Mouse (Mus musculus): ENCODE measurements at regions not wholly inside any gene's neighbourhood (a gene's known extent, or its start where the extent isn't known, plus 50 kb on each side); places are given as distances from the start of the nearest gene placed in this dataset.

DNA sequence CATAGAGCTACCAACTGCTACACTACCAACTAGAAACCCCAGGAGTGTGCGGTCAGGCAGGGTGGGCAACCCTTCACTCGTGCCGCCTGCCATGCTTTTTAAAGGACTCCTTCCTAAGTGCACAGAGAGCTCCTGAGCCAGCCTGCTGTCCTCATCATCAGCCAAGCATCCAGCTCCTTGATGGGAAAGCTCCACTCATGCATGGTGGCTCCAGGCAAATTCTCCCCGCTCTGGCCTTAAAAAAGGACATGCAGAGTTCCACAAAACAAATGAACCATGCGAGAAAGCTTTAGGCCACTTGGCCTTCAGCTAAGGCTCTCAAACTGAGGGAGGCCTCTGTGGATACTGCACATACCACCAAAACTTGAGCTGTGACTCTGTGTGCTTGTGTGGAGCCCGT is 74.2 kb upstream of the Noct start:
- no peak for DNase-seq

- no peak for DNase-seq
Measured at GRCm38 (mm10) chr3:51151104-51151503, 73.1 kb upstream of the Noct start.

- peak; percentile 42 for DNase-seq
Measured at GRCm38 (mm10) chr3:51155621-51156020, 68.6 kb upstream of the Noct start.

GRCm38 (mm10) chr3:51156386-51157290 is 67.6 kb upstream of the Noct start:
- peak; percentile 45 for DNase-seq

DNA sequence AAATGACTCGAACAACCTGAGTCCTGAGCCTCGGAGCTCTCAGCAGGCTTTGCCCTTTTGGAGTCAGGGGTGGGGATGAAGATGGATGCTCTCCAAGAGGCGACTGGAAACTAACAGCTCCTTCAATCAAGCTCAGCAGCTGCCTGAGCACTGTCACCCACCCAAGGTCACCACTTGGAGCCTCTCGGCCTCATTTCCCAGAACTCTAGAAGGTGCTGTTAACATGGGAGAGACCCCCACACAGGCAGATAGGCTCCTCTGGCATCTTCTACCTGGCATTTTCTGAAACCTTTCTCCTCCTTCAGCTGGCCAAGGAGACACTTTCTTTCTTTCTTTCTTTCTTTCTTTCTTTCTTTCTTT is 67.0 kb upstream of the Noct start:
- DNase-seq: no peak

DNA sequence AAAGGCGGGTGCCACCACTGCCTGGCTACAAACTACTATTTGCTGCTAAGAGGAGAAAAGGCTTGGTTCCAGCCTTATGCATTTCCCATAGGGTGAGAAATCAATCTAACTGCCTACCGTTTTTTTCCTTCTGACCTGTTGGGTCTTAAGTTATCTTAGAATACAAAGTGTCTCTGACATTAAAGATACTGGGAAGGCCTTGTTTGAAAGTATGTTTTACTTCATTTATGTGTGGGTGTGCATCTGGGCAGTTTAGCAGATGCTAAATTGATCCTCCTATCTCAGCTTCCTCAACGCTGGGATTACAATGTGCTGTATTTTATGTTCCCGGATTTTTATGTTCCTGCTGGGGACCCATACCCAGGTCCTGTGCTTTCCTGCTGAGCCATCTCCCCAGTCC is 65.8 kb upstream of the Noct start:
- no peak for DNase-seq

- no peak for DNase-seq
Measured at GRCm38 (mm10) chr3:51159322-51159721, 64.9 kb upstream of the Noct start.

DNA sequence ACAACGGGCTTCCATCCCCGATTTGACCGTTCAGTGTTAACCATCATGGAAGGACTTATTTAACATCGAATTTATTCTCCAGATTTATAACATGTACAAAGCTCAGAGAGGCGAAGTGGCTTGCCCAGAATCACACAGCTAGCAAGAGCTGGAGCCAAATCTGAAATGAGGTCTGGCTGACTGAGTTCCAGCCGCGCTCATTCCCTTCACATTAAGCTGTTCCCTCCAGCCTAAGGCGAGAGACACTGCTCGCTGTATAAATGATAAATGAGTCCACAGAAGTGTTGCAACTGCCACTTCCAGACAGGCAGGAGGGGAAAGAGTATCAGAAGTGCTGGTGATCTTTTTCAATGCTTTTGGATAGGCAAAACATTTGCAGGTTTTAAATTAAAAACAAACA is 64.4 kb upstream of the Noct start:
- DNase-seq: no peak

GRCm38 (mm10) chr3:51160625-51161024 is 63.6 kb upstream of the Noct start:
- no peak for DNase-seq

DNA sequence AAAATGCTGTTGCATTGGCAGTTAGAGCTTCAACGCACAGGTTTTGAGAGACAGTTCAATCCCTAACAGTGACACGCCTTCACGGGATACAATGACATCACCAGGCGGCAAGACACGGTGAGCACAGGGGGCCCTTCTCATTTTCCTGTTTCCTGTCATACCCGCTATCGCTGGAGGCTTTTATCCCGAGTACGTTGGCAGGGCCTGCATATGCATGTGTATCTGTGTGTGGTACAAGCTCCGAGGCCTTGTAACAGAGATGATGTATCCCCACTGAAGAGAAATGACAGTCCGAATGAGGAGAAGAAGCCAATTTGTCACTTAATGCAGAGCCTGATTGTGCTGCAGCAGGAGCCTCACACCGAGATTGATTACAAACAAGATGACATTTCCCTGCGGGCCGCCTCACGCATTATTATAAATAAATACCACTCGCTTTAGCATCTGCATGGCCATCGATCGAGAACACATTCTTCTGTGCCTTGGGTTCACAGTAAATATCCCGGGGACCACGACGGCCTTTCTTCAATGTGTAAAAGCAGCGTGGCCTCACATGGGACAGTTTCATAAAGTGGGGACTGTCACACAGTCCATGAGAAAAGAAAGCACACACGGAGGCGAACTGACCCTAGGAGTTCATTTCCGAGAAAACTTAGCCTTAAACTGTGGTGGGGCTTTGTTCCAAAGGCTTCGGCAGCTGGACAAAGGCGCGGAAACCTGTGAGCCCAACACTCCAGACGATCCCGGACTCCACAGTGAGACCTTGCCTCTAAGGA is 54.9 kb upstream of the Noct start:
- no peak for DNase-seq

- DNase-seq: peak; percentile 61
Measured at GRCm38 (mm10) chr3:51170225-51170852, 53.9 kb upstream of the Noct start.

Data from gastrocnemius, postnatal 25 days (tissue).